Mouse (Mus musculus) MEL (cell line): ENCODE data around the gene Slc19a1. TPM values are rescaled to one million over a fixed set of nuclear protein-coding genes. Genes with fewer than 3 reads are reported as not detected.

ENCODE experiments used
- DNase-seq: peaks from one replicate; pipeline ENCODE4 v3.0.0; 2011; ENCODE audit warnings: low read depth, low spot score
- H3K27ac ChIP-seq: 2 replicates; pipeline ENCODE4 v1.5.1; 2012; ENCODE audit warnings: low read depth, mild to moderate bottlenecking, control low read depth, low read length, moderate library complexity; ENCODE audit not compliant: control insufficient read depth
- H3K27me3 ChIP-seq, 2 experiments: fragments of 150-350 bp in 1 of 2; sonication (generic) in 1 of 2; 2 replicates each; pipeline ENCODE4 v1.6.1; 2012; ENCODE audit warnings: low read length in 2 of 2, mild to moderate bottlenecking in 2 of 2, improper control_type of control experiment in 1 of 2, moderate library complexity in 1 of 2; ENCODE audit not compliant: insufficient read depth in 2 of 2, control insufficient read depth in 1 of 2
- H3K36me3 ChIP-seq, 2 experiments: 2 replicates each; pipeline ENCODE4 v1.6.1; 2012 to 2014; ENCODE audit warnings: low read length in 2 of 2, improper control_type of control experiment in 1 of 2, inconsistent platforms in 1 of 2, mild to moderate bottlenecking in 1 of 2; ENCODE audit not compliant: insufficient read depth in 2 of 2, control insufficient read depth in 1 of 2
- H3K4me1 ChIP-seq, 2 experiments: fragments of 150-350 bp in 1 of 2; sonication (generic) in 1 of 2; 2 replicates each; pipeline ENCODE4 v1.6.1; 2012; ENCODE audit warnings: low read length in 2 of 2, improper control_type of control experiment in 1 of 2, mild to moderate bottlenecking in 1 of 2; ENCODE audit not compliant: insufficient read depth in 2 of 2, control insufficient read depth in 1 of 2
- H3K4me3 ChIP-seq, 2 experiments: fragments of 150-350 bp in 1 of 2; sonication (generic) in 1 of 2; 2 replicates each; pipeline ENCODE4 v1.5.1; 2012; ENCODE audit warnings: low read depth in 2 of 2, low read length in 2 of 2, mild to moderate bottlenecking in 2 of 2, moderate library complexity in 2 of 2, control low read depth in 1 of 2, improper control_type of control experiment in 1 of 2; ENCODE audit not compliant: control insufficient read depth in 1 of 2, insufficient read depth in 1 of 2
- H3K79me2 ChIP-seq: 2 replicates; pipeline ENCODE4 v1.6.1; 2012; ENCODE audit warnings: mild to moderate bottlenecking, low read length, moderate library complexity; ENCODE audit not compliant: control insufficient read depth, poor library complexity, insufficient read depth
- H3K9ac ChIP-seq: 2 replicates; pipeline ENCODE4 v1.6.1; 2012; ENCODE audit warnings: low read depth, mild to moderate bottlenecking, control low read depth, low read length, moderate library complexity; ENCODE audit not compliant: control insufficient read depth, poor library complexity, severe bottlenecking
- H3K9me3 ChIP-seq: fragments of 150-350 bp; sonication (generic); replicated peaks from 2 replicates; pipeline ENCODE4 v1.6.1; 2012; ENCODE audit warnings: mild to moderate bottlenecking, low read length, improper control_type of control experiment, moderate library complexity; ENCODE audit not compliant: insufficient read depth
- BHLHE40 ChIP-seq: IDR thresholded peaks from 2 replicates; pipeline ENCODE4 v1.6.1; 2012; ENCODE audit warnings: low read depth, mild to moderate bottlenecking, inconsistent platforms, low read length, improper control_type of control experiment, borderline replicate concordance
- CTCF ChIP-seq, 3 experiments: IDR thresholded peaks in 2 of 3; conservative IDR thresholded peaks in 1 of 3; 2 replicates each; pipeline ENCODE4 v1.5.1; 2011 to 2012; ENCODE audit warnings: low read length in 3 of 3, low read depth in 2 of 3, mild to moderate bottlenecking in 2 of 3, improper control_type of control experiment in 1 of 3, inconsistent platforms in 1 of 3, mixed read lengths in 1 of 3, moderate library complexity in 1 of 3; ENCODE audit not compliant: control insufficient read depth in 1 of 3, insufficient read depth in 1 of 3, poor library complexity in 1 of 3, severe bottlenecking in 1 of 3
- EP300 ChIP-seq, 2 experiments: IDR thresholded peaks; 2 replicates each; pipeline ENCODE4 v1.6.1; 2011; ENCODE audit warnings: improper control_type of control experiment in 2 of 2, low read length in 2 of 2, low read depth in 1 of 2, mild to moderate bottlenecking in 1 of 2
- JUND ChIP-seq: IDR thresholded peaks from 2 replicates; pipeline ENCODE4 v1.6.1; 2011; ENCODE audit warnings: low read depth, mild to moderate bottlenecking, improper control_type of control experiment, low read length
- MEF2A ChIP-seq: IDR thresholded peaks from 2 replicates; pipeline ENCODE4 v1.6.1; 2014; ENCODE audit warnings: low read depth, mild to moderate bottlenecking, inconsistent platforms, low read length, improper control_type of control experiment; ENCODE audit not compliant: poor library complexity, insufficient replicate concordance, severe bottlenecking; ENCODE audit errors: extremely low read depth
- MXI1 ChIP-seq: IDR thresholded peaks from 2 replicates; pipeline ENCODE4 v1.6.1; 2011; ENCODE audit warnings: mild to moderate bottlenecking, low read depth, low read length, improper control_type of control experiment
- NELFE ChIP-seq: IDR thresholded peaks from 2 replicates; pipeline ENCODE4 v1.6.1; 2011; ENCODE audit warnings: low read depth, low read length, improper control_type of control experiment
- SIN3A ChIP-seq: IDR thresholded peaks from 2 replicates; pipeline ENCODE4 v1.6.1; 2012; ENCODE audit warnings: low read length, improper control_type of control experiment, inconsistent platforms
- TBP ChIP-seq: IDR thresholded peaks from 2 replicates; pipeline ENCODE4 v1.8.0; 2011; ENCODE audit warnings: low read depth, low read length, improper control_type of control experiment
- USF2 ChIP-seq, 2 experiments: IDR thresholded peaks; 2 replicates each; pipeline ENCODE4 v1.6.1; 2011 to 2012; ENCODE audit warnings: improper control_type of control experiment in 2 of 2, low read length in 2 of 2, borderline replicate concordance in 1 of 2, inconsistent platforms in 1 of 2, low read depth in 1 of 2, mild to moderate bottlenecking in 1 of 2; ENCODE audit not compliant: insufficient read depth in 1 of 2
- ZC3H11A ChIP-seq: IDR thresholded peaks from 2 replicates; pipeline ENCODE4 v1.6.1; 2012; ENCODE audit warnings: low read depth, mild to moderate bottlenecking, inconsistent platforms, low read length, improper control_type of control experiment
- ZKSCAN1 ChIP-seq: IDR thresholded peaks from 2 replicates; pipeline ENCODE4 v1.6.1; 2012; ENCODE audit warnings: low read depth, mild to moderate bottlenecking, inconsistent platforms, low read length, improper control_type of control experiment, moderate library complexity
- ZNF384 ChIP-seq: IDR thresholded peaks from 2 replicates; pipeline ENCODE4 v1.6.1; 2012; ENCODE audit warnings: low read depth, mild to moderate bottlenecking, inconsistent platforms, low read length, improper control_type of control experiment
- polyA plus RNA-seq, 2 experiments: library from polyadenylated mRNA; stranded (reverse) in 1 of 2; unstranded in 1 of 2; fragments of >175 nt in 1 of 2; fragments of >200 nt in 1 of 2; gene quantifications; 2 replicates each; pipeline versions ENCODE4 v1.2.1 to v1.2.4; 2012; ENCODE audit warnings: low replicate concordance in 2 of 2, low read depth in 1 of 2; ENCODE audit not compliant: insufficient read length in 2 of 2, insufficient read depth in 1 of 2, missing spikeins in 1 of 2
- total RNA-seq: library from RNA; depleted of rRNA; stranded (reverse); fragments of 300-350 nt; gene quantifications from 2 replicates; pipeline ENCODE4 v1.2.3, GENCODE M21; 2012

Slc19a1 gene
- total and polyA plus RNA-seq, 3 experiments, result 65.3 to 86.4 TPM; not detected in 1

DNA sequence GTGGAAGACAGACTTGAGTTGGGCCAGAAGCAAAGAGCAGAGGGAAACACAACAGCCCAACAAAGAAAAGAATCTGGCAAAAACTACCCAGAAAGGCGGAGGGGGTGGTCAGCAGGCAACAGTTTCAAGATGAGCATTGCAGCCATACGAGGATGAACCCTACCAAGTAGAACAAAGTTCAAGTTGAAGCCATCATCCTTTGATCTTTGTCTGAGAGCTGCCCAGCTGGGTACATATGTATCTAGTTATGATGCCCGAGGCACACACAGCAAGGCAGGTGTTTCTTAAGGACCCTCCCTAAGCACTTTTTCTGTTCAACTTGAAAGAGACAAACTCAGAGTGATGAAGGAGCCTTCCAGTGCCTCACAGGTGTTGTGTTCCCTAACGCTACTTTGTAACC lies 67.7 kb downstream of the Slc19a1 start:
- TF ChIP-seq ZKSCAN1 (no peak), MXI1 (no peak), BHLHE40 (no peak), MEF2A (no peak)
- peaks cover 0 to 12% of the 10 kb centered on the region in 2 experiments; a peak in 3 of 4 replicates for H3K27me3 ChIP-seq
- H3K27ac ChIP-seq, result no peak overlapping the region
- no peak overlapping the region for H3K9ac ChIP-seq
- no peak overlapping the region for H3K4me3 ChIP-seq
- no peaks in the 10 kb centered on the region for H3K9me3 ChIP-seq
- H3K4me1 ChIP-seq, result no peaks in the 10 kb centered on the region
- H3K36me3 ChIP-seq, result no peaks in the 10 kb centered on the region
- DNase-seq, result no peak
- no peaks in the 10 kb centered on the region for H3K79me2 ChIP-seq

DNA sequence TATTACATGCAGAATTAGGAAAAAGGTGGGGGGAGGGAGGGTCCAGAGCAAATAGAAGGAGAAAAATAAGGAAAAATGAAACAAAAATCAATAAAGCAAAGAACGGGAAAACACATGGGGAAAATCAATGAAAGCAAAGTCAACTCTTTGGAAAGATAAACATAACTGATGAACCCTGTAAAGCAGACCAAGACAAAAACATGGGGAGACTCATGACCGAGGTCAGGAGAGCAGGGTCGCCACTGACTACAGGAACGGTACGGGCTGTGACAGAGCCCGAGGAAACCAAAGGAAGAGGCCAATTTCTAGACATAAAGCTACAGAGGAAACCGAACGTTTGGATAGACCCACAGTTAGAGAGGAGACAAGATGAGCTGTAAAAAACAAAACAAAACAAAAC lies 71.6 kb downstream of the Slc19a1 start:
- Histone ChIP-seq H3K27me3 (peaks cover 0 to 10% of the 10 kb centered on the region in 2 experiments), H3K4me1 (no peaks in the 10 kb centered on the region), H3K9me3 (no peaks in the 10 kb centered on the region), H3K9ac (no peak overlapping the region), H3K79me2 (no peaks in the 10 kb centered on the region), H3K36me3 (no peaks in the 10 kb centered on the region), H3K4me3 (no peak overlapping the region), H3K27ac (no peak overlapping the region)
- TF ChIP-seq USF2 (IDR thresholded peaks at IDR 0.05; ENCODE audit: borderline replicate concordance in 1 of 2, insufficient read depth in 1 of 2, low read depth in 1 of 2, low read length in 2 of 2), result no peak
- TF ChIP-seq JUND, result no peak
- no peak for DNase-seq

DNA sequence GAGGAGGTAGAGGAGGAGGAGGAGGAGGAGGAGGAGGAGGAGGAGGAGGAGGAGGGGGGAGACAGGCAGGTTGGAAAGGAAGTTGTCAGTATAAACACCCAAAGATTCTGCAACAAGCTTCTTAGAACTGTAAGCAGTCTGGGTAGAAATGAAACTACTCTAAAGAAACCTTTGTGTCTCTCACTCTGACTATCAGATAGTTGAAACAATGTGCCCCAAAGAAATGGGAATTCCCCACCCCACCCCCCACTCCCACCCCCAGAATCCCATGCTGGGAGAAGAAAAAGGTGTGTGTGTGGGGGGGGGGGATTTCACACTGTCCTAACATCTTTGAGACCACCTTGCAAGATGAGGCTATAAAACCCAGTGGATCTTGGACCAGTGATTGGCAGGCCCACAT lies 72.3 kb downstream of the Slc19a1 start:
- Histone ChIP-seq H3K27ac (no peak overlapping the region), H3K4me3 (no peak overlapping the region), H3K4me1 (no peaks in the 10 kb centered on the region), H3K9me3 (no peaks in the 10 kb centered on the region), H3K79me2 (no peaks in the 10 kb centered on the region), H3K27me3 (peaks cover 0 to 7% of the 10 kb centered on the region in 2 experiments), H3K9ac (no peak overlapping the region), H3K36me3 (no peaks in the 10 kb centered on the region)
- TF ChIP-seq ZC3H11A, result no peak
- TF ChIP-seq CTCF (IDR thresholded peaks at IDR 0.05 in 2 of 3, conservative IDR thresholded peaks at IDR 0.05 in 1 of 3; ENCODE audit: control insufficient read depth in 1 of 3, insufficient read depth in 1 of 3, low read depth in 2 of 3, low read length in 3 of 3, poor library complexity in 1 of 3, severe bottlenecking in 1 of 3), result no peak
- no peak for TF ChIP-seq MEF2A
- no peak for TF ChIP-seq EP300 (IDR thresholded peaks at IDR 0.05; ENCODE audit: low read depth in 1 of 2, low read length in 2 of 2)
- no peak for TF ChIP-seq SIN3A
- TF ChIP-seq TBP, result no peak
- no peak for TF ChIP-seq NELFE
- no peak for TF ChIP-seq ZNF384
- no peak for DNase-seq
